Mouse (Mus musculus) hindbrain, postnatal 0 days (tissue): ENCODE measurements around the gene Tex29. TPM values are rescaled to one million over a fixed set of nuclear protein-coding genes. Genes with fewer than 3 reads are reported as not detected.
A peak's percentile ranks its signal among the peaks of the same experiment; 100 is the strongest.

Source experiments
- ATAC-seq: fragments of 200-750 bp; cut with Nextera tagmentation; 2 replicates; pipeline ENCODE4 v1.8.0; 2017; ENCODE audit warnings: mild to moderate bottlenecking, moderate TSS enrichment, moderate library complexity
- DNase-seq: peaks from one replicate; pipeline ENCODE4 v3.0.0-alpha.2; 2015; ENCODE audit warnings: low spot score
- H3K27ac ChIP-seq: fragments of 300-500 bp; sonication (generic); 2 replicates; pipeline ENCODE4 v1.5.1; 2014; ENCODE audit warnings: mild to moderate bottlenecking
- H3K27me3 ChIP-seq: fragments of 300-500 bp; sonication (generic); 2 replicates; pipeline ENCODE4 v1.6.1; 2014; ENCODE audit warnings: low read length, mixed read lengths; ENCODE audit not compliant: insufficient read depth
- H3K36me3 ChIP-seq: fragments of 300-500 bp; sonication (generic); 2 replicates; pipeline ENCODE4 v1.6.1; 2014; ENCODE audit warnings: low read length, mixed read lengths; ENCODE audit not compliant: insufficient read depth
- H3K4me1 ChIP-seq: fragments of 300-500 bp; sonication (generic); 2 replicates; pipeline ENCODE4 v1.6.1; 2014; ENCODE audit warnings: antibody characterized with exemption, low read length, mixed read lengths; ENCODE audit not compliant: insufficient read depth
- H3K4me2 ChIP-seq: fragments of 300-500 bp; sonication (generic); 2 replicates; pipeline ENCODE4 v1.6.1; 2014; ENCODE audit warnings: low read depth, mild to moderate bottlenecking, low read length, moderate library complexity, mixed read lengths
- H3K4me3 ChIP-seq: fragments of 300-500 bp; sonication (generic); 2 replicates; pipeline ENCODE4 v1.5.1; 2014; ENCODE audit warnings: low read length
- H3K9ac ChIP-seq: fragments of 300-500 bp; sonication (generic); replicated peaks from 2 replicates; pipeline ENCODE4 v1.6.1; 2014; ENCODE audit warnings: mild to moderate bottlenecking, low read length, moderate library complexity, mixed read lengths
- H3K9me3 ChIP-seq: fragments of 300-500 bp; sonication (generic); 2 replicates; pipeline ENCODE4 v1.6.1; 2016; ENCODE audit warnings: low read length, mixed read lengths
- CTCF ChIP-seq: IDR thresholded peaks from 2 replicates; pipeline ENCODE4 v1.5.1; 2016; ENCODE audit warnings: antibody characterized with exemption, control low read depth, low read depth
- WGBS: fragments of 180-500 bp; shearing (Covaris S2); extraction: QIAGEN DNeasy Blood & Tissue Kit; methylation state at CpG from one replicate; pipeline ENCODE4 v1.1.7; 2014; 5-methylcytosine and 5-hydroxymethylcytosine counted together
- polyA plus RNA-seq: library from polyadenylated mRNA; unstranded; fragments of >200 nt; fragmentation: Nextera tagmentation; extraction: Ambion mirVana; gene quantifications from 2 replicates; pipeline ENCODE4 v1.2.1, GENCODE M21; 2015
- total RNA-seq: library from RNA; depleted of rRNA; stranded (reverse); fragments of >200 nt; gene quantifications from 2 replicates; pipeline ENCODE4 v1.2.3, GENCODE M21; 2014

The Tex29 gene
- total and polyA plus RNA-seq, 2 experiments from 2014 or later = 0.58 TPM; not detected in 1

- H3K36me3 ChIP-seq = peaks cover 88% of the 10 kb centered on the region
- H3K27ac ChIP-seq = no peak overlapping the region
- no peak for TF ChIP-seq CTCF
- H3K27me3 ChIP-seq = no peaks in the 10 kb centered on the region
- no peak overlapping the region for H3K4me2 ChIP-seq
- WGBS = 86% methylated on average over 7 of the region's 7 CpGs
- H3K4me3 ChIP-seq = no peak overlapping the region
- no peak for ATAC-seq
- no peaks in the 10 kb centered on the region for H3K9me3 ChIP-seq
- no peak for DNase-seq
- no peaks in the 10 kb centered on the region for H3K4me1 ChIP-seq
- no peak overlapping the region for H3K9ac ChIP-seq
Measured at GRCm38 (mm10) chr8:11813801-11814200, 26.5 kb upstream of the Tex29 start.

DNA sequence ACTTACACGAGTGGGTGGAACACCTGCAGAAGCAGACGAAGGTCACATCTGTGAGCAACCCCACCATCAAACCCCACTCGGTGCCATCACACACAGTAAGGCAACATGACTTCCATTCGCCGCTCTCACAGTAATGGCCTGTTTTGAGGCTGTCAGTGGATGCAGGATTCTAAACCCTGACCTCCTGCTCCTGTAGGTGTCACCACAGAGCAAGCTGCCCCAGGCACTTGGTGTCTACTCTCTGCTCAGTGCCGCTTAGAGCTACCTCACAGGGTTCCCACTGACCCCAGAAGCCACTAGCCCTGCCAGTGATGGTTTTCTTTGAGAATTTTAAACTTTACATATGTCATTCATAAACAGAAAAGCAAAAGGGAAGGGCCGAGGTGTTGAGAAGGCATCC lies 25.1 kb upstream of the Tex29 start:
- DNase-seq (no peak), ATAC-seq (no peak)
- Histone ChIP-seq H3K9me3 (no peaks in the 10 kb centered on the region), H3K36me3 (peaks cover 84% of the 10 kb centered on the region), H3K9ac (no peak overlapping the region), H3K4me1 (no peaks in the 10 kb centered on the region), H3K27ac (no peak overlapping the region), H3K4me3 (no peak overlapping the region), H3K27me3 (no peaks in the 10 kb centered on the region), H3K4me2 (no peak overlapping the region)
- peak; percentile 61 for TF ChIP-seq CTCF
- 76% methylated on average over 7 of the region's 7 CpGs for WGBS

- DNase-seq (no peak), ATAC-seq (peak; percentile 33)
- H3K9ac ChIP-seq = no peak overlapping the region
- TF ChIP-seq CTCF = peak; percentile 29; the same call in 1 of the 2 replicates
- peaks cover 75% of the 10 kb centered on the region for H3K36me3 ChIP-seq
- peak overlapping the region; percentile 4; the same call in 1 of the 2 replicates for H3K27ac ChIP-seq
- H3K4me1 ChIP-seq = no peaks in the 10 kb centered on the region
- H3K4me3 ChIP-seq = no peak overlapping the region
- no peak overlapping the region for H3K4me2 ChIP-seq
- 81% methylated on average over 5 of the region's 5 CpGs for WGBS
- no peaks in the 10 kb centered on the region for H3K27me3 ChIP-seq
- no peaks in the 10 kb centered on the region for H3K9me3 ChIP-seq
Measured at GRCm38 (mm10) chr8:11820136-11820535, 20.1 kb upstream of the Tex29 start.

GRCm38 (mm10) chr8:11820568-11820967 lies 19.7 kb upstream of the Tex29 start:
- Histone ChIP-seq H3K27ac (peak overlapping the region; percentile 4), H3K9ac (no peak overlapping the region)

GRCm38 (mm10) chr8:11821451-11822206 lies 18.6 kb upstream of the Tex29 start:
- Histone ChIP-seq H3K36me3 (peaks cover 73% of the 10 kb centered on the region), H3K9ac (no peak overlapping the region), H3K4me2 (no peak overlapping the region), H3K27me3 (no peaks in the 10 kb centered on the region), H3K4me3 (no peak overlapping the region), H3K27ac (no peak overlapping the region), H3K4me1 (no peaks in the 10 kb centered on the region), H3K9me3 (no peaks in the 10 kb centered on the region)
- DNase-seq (no peak), ATAC-seq (no peak)
- no peak for TF ChIP-seq CTCF
- WGBS = 88% methylated on average over 14 of the region's 14 CpGs

More at GRCm38 (mm10) chr8:11820568-11820967, 19.7 kb upstream of the Tex29 start:
- DNase-seq (peak; percentile 46), ATAC-seq (peak; percentile 53)
- H3K4me3 ChIP-seq = no peak overlapping the region
- no peak for TF ChIP-seq CTCF
- H3K27me3 ChIP-seq = no peaks in the 10 kb centered on the region
- no peaks in the 10 kb centered on the region for H3K9me3 ChIP-seq
- WGBS = 57% methylated on average over 5 of the region's 5 CpGs
- no peaks in the 10 kb centered on the region for H3K4me1 ChIP-seq
- H3K4me2 ChIP-seq = no peak overlapping the region
- H3K36me3 ChIP-seq = peaks cover 75% of the 10 kb centered on the region

DNA sequence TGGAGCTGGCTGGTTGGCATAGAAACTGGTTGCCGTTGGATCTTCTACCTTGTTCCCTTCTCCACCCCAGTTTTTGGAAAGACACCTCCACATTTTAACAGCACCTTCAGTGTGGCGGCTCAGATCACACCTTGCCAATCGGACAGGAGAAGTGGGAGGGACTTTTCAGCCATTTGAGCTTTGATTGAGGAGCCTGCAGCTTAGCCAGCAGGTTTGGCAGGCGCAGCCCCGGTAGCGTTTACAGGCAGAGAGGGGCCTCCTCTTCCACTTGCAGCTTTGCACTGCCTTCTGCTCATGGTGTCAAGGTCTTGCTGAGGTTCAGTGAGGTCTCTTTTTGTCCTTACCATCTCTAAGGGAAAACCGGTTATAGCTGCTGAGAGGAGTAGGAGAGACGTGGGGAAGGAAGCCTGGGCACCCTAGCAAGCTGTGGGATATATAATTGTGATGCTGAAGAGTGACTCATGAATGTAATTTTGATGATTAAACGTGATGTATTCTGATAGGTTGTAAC lies 17.7 kb upstream of the Tex29 start:
- peaks cover 70% of the 10 kb centered on the region for H3K36me3 ChIP-seq
- DNase-seq (no peak), ATAC-seq (no peak)
- no peak overlapping the region for H3K9ac ChIP-seq
- H3K9me3 ChIP-seq = no peaks in the 10 kb centered on the region
- WGBS = 75% methylated on average over 9 of the region's 9 CpGs
- no peak for TF ChIP-seq CTCF
- no peaks in the 10 kb centered on the region for H3K4me1 ChIP-seq
- no peak overlapping the region for H3K4me2 ChIP-seq
- H3K27ac ChIP-seq = no peak overlapping the region
- no peak overlapping the region for H3K4me3 ChIP-seq
- no peaks in the 10 kb centered on the region for H3K27me3 ChIP-seq

DNA sequence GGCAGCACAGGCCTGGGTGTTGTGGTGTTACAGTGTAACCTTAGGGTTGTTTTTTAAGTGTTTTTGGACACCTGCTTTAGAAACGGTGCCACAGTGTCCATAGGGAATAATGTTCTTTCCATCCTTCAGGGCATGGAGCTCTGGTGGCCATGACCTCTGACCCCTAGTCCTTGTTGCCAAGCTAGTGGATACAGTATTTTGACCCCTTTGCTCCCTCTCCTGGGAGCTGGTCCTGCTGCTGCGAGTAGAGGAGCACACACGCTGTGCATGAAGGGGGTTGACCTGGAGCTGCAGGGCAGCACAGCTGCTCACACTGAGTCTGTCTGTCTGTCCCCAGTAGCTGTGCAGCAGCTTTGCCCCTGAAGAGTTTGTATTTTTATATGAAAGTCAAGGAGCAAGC lies 14.5 kb upstream of the Tex29 start:
- WGBS = 57% methylated on average over 3 of the region's 3 CpGs
- H3K36me3 ChIP-seq = peaks cover 48% of the 10 kb centered on the region
- ATAC-seq = no peak

More for the DNA sequence above, 14.5 kb upstream of the Tex29 start:
- no peak for DNase-seq
- no peak overlapping the region for H3K4me3 ChIP-seq
- H3K27me3 ChIP-seq = no peaks in the 10 kb centered on the region
- no peak for TF ChIP-seq CTCF
- peaks cover 10% of the 10 kb centered on the region for H3K4me1 ChIP-seq
- H3K4me2 ChIP-seq = no peak overlapping the region
- no peak overlapping the region for H3K9ac ChIP-seq
- no peak overlapping the region for H3K27ac ChIP-seq
- no peaks in the 10 kb centered on the region for H3K9me3 ChIP-seq
